Mouse (Mus musculus) adrenal gland, adult (tissue): Measurements from ENCODE around the gene Casq1.

Experiments
- DNase-seq, 2 experiments: peaks; one replicate each; pipeline ENCODE4 v3.0.0; 2022 to 2023; ENCODE audit warnings: low spot score in 1 of 2; ENCODE audit not compliant: inconsistent age in 2 of 2

The Casq1 gene

DNA sequence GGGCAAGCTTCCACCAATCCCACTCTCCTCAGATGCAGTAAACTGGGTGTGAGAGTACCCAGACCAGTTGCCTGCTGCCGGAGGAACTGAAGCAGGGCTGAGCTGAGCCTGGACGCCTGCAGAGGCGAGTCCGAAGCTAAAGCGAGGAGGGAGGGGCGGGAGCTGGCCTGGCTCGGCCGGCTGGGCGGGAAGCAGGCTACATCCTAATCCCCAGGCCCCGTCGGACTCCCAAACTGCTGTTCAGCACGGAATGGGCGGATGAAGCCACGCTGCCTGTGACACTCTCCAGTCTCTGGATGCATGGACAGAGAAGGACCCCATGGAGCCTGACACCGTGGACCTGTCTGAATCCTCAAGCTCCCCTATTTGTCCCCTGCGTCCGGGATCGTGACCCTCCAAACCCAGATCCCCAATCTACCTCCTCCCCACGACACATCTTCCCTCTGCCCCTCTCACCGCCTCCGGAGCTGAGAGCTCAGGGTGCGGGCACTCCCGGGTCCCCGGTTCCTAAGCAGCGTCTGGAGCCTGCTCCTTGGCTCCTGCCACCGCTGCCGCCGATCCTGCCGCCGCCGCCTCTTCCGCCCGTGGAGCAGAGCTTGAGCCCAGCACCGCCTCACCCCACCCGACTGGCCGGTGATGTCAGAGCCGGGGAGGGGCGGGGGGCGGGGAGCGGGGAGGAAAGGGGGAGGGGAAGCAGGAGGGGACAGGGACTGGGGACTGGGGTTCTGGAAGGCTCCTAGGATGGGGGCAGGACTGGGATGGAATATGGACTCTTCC is 13.3 kb downstream of the Casq1 start, which contains the start of gene Pea15a:
Gene Pea15a (minus strand): TSS at position 664 of the 777 bp plus-strand sequence.
- DNase-seq, result peak; percentile 89 to 94

DNA sequence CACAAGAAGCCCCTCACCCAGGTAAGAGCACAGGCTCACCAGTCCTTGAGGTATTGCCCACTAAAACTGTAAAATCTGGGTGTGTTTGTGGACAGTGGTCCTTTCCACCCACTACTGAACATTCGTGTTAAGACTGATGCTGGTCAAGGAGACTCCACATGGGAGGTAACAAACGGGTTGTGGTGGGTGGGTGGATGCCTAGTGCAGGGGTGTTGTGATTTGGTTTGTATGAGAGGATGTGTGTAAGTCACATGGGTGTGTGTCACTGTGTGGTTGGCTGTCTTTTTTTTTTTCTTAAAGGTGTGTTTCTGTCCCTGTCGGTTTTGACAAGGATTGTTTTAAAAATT is 14.0 kb downstream of the Casq1 start:
- DNase-seq, result no peak

DNA sequence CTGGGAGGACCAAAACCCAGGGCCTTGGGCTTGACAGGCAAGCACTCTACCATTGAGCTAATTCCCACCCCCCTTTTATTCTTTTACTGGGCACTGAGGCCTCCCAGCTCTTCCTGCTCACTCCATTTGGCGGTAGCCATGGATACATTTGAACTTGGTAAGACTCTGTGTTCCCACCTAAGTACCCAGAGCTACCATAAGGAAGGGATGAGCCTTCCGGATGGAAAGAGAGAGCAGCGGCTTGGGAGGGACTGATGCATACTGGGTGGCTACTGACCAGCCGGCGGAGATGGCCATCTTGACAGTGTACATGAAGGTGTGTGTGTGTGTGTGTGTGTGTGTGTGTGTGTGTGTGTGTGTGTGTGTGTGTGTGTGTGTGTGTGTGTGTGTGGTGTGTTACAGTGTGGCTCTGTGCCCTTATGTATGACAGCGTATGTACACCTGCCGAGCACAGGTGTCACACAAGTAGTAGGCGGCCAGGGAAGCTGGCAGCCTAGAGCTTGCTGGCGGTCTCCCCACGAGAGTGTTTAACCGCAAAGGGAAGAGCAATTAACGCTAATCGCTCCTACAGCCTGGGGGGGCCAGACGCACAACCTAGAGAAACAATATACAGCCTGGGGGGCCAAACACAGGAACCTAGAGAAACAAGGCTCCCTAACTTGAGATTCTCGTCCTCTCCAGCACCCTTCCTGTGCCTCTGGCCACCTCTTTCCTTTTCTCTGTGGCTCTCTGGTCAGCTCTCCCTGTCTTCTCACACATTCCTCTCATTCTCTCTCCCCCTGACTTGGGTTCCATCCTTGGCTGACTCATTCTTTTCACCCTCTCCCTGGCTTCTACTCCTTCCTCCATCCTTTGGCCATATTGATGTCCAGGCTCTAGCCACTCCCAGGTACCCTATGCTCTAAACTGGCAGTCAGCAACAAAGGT is 14.6 kb downstream of the Casq1 start:
- no peak for DNase-seq

DNA sequence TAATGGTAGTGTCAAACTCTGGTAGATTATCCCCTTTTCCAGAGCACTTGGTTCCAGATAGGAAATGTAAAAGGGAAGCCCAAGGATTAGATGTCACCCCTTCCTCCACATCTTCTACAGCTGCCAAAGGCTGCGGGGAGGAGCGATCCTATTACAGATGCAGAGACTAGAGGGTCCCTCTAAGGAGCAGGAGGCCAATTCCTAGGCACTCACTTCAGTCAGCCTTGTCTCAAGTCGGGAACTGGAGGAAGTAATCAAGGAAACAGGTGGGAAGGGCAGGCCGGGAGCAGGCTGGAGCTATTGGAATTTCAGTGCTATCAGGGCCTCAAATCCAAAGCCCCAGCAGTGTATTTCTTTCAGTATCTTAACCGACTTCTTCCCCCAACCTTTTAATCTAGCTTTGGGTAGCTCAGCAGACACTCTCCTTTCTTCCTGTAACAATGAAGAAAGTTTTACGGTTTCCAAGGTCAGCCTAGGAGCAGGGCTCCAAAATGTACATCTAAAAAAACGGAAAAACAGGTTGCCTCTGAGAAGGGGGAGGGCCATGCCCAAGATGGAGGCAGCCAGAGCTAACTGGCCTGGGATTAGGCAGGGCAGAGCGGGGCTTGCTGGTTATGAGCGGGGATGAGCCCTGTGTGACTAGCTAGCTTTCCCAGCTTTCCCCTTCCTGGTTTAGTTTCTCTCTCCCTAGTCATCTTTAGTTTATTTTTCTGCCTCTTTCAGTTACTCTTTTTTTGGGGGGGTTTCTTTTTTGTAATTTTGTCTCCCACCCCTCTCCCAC is 15.4 kb downstream of the Casq1 start:
- DNase-seq, result peak in 1 of 2 experiments; percentile 46

DNA sequence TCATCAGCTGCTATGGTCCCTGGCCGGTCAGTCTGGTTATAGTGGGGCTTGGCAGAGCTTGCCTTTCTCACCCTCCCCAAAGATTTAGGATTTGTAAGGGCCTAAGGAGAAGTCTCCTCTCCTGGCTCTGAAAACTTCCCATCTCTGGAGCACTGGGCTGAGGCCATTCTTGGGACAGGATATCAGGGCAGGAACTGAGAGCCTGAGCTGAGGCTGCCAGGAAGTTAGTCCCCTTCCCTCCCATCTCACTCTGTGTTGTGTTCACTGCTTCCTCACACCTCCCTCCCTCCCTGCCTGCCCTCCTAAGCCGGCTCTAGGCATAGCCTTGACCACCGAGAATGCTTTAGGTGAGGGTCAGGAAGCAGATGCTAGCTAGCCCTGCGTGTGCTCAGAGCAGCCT is 16.1 kb downstream of the Casq1 start:
- DNase-seq, result peak in 1 of 2 experiments; percentile 64

DNA sequence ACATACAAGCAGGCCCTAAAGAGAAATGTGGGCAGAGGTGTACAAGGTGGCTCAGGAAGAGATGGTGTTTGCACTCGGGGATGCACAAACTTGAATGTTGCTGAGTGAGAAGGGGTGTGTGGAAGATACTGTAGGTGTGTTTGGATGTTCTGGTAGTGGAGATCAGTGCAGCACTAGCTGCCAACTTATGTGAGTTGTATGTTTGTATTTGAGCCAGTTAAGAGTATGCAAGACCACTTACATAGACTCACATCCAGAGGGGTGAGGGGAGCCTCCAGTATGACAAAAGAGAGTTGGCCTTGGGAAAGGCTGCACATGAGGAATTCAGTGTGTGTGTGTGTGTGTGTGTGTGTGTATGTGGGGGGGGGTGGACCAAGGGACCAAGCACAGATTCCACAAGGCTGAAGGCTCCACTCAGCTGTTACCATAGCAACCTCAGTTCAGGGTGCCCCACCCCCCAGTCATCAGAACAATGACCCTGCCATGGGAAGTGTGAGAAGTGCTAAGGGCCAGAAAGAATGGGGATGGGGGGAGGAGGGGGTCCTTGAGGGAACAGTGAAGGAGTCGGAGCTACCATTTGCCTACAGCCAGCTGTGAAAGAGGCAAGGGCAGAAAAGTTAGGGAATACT is 16.7 kb downstream of the Casq1 start:
- peak in 1 of 2 experiments; percentile 57 for DNase-seq

DNA sequence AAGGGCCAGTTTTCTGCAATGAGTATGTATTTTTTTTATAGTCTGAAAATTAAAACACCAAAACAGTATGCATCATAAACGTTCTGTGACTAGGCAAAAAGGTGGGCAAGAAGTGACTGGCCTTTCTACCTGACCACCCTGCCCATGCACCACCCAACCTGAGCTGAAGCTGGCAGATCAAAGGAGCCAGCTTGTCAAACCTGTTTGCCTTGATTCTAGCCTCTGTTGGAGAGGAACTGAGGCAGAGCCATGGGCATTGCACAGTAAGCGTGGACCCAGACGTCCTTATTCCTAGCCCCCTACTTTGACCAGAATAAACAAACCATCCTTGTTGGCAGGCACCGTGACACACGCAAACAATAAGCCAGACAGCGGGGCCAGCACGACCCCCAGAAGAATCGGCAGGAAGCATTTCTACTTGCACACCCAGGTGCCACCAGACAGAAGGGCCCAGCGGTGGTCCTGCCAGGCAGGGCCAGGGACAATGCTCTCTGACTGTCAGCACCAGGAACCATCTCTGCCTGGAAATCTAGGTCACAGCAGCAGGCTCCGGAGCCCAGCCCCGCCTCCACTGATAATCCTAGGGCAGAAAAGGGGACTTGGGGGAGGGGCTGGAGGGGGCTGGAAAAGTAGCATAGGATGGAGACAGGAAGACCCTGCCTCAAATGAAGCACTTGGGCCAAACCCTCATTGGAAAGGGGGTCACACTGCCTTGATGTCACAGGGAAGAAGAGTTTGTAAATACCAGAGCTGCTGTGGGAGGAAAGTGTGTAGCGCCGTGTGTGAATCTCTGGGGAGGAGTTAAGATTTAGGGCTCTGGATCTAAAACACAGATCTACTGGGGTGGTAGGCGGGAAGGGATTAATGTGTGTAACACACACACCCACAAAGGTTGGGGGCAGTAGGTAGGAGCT is 17.4 kb downstream of the Casq1 start:
- DNase-seq, result peak; percentile 39 to 64

DNA sequence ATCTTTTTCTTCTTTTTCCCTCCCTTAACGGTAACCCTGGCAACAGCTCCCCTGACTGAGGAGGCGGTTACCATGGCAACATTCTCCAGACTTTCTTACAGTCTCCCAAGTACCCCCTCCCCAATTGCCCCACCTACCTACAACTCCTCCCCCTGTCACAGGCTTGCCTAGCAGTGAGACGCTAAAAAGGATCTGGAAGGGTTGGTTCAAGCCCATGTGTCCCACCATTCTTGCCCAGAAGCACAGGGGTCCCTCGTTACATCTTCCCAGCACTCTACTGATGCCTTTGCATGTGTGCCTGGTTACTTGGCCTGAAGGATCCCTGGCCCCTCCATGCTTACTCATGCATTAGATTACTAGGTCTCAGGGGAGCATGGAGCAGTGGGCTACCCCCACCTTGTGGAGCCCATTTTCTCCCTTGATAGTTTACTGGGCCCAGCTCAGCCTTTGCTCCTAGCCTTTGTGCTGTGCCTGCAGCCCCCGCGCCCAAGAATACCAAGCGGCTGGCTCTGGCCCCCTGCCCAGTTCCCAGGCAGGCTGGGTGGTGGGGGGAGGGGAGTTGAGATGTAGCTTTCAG is 18.7 kb downstream of the Casq1 start:
- peak in 1 of 2 experiments; percentile 42 for DNase-seq

DNA sequence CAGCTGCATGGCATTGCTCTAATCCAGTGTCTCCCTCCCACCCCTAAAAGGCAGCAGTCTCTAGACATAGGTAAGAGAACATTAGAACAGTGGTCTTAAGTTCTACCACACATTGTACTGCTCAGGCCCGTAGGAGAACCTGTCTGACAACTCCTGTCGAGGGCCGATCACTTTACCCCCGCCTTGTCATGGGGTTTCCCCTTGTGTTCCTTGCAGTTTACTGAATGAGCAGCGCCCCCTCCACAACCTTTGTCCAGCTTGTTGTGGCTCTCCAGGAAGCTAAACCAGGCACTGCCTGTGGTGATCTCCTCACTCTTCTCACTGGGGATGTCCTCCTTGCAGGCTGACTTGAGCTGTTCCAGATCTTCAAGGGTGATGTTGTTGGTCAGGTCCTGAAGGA is 19.5 kb downstream of the Casq1 start:
- no peak for DNase-seq

DNA sequence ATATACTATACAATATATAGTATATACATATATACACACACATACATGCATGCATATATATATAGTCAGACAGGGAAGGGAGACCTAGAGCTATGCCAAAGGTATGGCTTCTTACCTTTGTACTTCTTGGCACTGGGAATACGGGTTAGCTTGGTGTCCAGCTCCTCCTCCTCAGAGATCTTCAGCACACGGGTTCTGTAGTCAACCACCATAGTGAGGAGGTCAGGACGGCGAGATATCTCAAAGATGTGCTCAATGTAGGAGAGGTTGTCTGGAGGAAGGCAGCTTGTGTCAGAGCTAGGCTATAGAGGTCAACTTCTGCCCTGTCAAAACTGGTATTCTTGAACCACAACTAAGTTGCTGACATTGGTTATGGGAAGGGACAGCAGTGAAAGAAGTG is 20.7 kb downstream of the Casq1 start:
- no peak for DNase-seq

DNA sequence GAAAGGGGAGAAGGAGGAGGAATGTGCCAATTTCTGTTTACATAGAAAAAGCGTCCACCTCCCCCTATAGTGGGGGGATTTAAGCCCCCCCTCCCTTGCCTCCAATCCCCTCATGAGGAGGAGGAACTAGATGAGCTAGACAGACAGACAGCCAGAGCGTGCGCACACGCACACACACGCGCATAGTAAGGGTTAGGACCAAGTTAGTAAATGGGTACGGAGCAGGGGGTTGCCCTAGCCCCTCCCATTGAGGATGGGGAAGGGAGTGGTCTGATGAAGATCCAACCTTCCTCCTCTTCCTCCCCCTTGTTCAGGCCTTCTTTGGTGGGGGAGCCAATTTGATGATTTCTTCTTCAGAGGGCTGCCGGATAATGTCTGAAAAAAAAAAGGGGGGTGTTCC is 21.4 kb downstream of the Casq1 start:
- no peak for DNase-seq

DNA sequence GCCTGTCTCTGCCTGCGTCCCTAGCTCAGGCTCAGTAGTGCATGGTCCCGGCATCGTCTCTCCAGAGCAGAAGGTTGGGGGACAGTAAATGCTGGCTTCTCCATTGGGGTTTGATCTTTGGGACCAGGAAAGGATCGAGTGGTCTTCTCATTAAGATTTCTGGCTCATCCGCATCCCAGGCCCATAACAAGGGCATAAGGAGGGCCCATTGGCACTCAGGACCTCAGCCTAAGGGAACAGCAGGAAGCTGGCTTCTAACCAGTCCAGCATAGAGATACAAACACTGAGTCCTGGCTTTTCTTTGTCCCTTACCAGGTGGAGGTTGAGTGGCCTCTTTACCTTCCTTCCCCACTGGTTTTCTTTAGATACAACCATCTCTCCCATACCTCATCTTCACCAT is 21.8 kb downstream of the Casq1 start:
- DNase-seq, result no peak

DNA sequence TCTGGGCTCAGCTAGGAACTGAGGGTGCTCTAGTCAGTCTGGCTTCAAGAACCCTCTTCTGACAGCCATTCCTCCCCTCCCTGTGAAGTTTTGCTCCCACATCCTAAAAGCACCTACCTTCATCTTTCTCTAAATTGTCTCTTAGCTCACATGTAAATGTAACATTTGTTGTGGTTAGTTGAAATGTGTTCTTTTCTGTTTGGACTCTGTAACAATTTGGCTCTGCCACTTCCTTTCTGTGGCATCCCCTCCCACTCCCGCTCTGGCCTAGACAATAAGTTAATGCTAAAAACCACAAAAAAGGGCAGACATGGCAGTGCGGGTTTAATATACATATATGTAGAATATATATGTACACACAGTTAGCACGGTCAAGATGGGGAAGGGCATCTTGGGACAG is 22.5 kb downstream of the Casq1 start:
- DNase-seq, result no peak

DNA sequence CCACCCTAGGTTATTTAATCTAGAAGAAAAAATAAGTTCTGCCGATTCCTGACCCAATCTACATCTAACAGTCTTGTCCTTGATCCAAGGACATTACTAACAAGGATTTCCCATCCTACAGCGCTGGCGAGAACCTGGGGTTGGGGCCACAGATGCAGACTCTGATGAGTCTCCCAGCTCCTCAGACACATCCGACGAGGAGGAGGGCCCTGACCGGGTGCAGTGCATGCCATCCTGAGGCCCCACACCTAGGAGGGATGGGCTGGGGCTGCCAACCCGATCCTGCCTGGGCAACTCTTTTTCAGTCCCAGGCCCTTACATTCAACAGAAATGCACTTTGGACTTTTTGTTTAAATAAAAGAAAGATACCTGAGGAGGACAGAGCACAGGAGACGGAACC is 25.2 kb downstream of the Casq1 start:
- no peak for DNase-seq

DNA sequence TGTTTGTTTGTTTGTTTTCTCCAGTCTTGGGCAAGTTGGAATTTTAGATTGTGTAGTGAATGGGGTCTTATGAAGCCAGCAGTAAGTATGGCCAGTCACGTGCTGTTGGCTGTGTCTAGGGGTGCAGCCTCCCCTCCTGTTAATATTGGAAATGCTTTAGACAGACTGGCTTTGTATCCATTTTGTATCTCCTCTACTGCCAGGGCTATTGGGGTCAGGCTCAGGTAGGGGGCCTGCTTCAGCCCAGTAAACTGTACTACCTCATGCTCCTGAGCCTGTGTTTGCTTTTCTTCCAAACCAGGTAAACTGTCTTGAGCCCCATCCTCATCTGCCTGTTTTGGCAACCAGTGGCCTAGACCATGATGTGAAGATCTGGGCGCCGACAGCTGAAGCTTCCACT is 27.5 kb downstream of the Casq1 start:
- no peak for DNase-seq

DNA sequence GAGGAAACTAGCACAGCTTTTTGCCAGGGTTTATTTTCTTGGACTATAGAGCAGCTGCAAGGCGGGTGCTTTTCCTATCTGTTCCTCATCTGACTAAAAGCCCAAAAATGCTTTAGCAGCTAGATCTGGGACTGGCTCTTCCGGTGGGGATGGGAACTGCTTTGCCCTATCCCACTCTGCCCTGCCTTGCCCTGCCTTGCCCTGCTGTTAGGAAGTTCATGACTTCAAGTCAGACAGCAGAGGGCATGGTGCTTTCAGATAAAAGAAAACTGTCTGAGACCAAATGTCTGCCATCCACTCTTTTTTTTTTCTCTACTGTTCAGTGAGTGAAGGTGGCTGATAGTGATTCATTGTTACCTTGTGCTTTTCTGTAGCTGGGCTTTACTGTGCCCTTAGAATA is 28.1 kb downstream of the Casq1 start:
- DNase-seq, result no peak

DNA sequence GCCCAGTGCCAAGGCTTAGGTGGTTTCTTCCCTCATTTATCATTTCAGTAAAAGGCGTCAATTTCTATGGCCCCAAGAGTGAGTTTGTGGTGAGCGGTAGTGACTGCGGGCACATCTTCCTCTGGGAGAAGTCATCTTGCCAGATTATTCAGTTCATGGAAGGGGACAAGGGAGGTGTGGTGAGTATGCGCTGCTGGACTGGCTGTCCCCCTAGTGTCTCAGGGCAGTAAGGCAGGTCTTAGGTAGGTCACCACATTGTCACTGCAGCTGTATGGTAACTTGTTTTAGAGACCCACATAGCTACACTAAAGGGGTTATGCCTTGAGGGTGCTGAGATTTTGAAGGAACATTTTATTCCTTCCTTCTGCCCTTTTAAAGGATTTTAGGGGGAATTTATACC is 30.8 kb downstream of the Casq1 start:
- DNase-seq, result peak in 1 of 2 experiments; percentile 59

DNA sequence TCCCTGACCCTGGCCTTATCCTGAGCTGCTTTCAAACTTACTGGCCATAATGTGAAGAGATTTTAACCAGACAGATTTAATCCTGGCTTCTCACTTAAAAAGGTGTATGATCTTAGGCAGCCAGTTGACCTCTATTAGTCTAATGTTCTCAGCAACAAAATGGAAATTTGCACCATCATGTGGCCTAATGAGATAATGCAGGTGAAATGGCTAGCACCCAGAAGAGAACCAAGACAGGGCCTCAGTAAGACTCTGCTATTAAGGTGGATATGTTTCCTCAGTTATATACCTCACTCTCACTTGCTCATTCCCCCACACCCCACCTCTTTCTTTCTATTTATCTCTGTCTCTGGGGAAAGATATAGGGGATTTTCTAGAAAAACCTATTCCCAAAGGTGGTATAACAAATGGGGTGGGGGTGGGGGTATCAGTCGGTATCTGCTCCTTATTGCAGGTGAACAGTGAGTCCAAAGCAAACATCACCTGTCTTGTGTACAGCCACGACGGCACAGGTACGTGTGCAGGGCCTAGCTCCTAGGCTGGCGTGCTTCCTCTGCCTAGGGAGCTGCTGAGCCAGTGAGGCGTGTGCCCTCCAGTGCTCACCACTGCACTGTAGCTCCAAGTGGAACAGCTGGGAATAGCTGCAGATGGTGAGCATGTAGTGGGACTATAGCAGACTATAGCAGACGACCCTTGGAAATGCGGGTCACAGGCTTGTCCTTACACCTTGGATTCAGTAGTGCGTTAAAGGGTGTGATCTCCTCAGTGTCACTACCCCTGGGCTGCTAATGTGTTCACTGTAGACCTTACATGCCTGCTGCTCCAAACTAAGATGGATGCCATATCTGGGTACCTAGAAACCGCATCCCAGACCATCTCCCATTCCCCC is 33.0 kb downstream of the Casq1 start:
- no peak for DNase-seq

DNA sequence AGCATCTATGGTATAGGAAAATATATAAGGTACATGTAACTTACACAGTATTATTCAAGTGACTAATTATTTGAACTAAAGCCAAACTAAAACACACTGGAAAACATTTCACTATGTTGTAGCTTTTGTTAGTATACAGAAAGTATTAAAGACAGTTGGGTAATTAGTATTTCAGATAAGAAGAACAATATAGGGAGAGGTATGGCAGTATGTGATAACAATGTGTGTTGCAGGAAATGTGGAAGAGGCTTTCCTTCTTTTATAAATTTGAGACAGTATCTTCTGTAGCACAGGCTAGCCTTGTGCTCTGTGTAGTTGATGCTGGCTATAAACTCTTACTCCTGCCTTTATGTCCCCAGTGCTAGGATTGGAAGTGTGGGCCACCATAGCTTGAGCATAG is 35.8 kb downstream of the Casq1 start:
- DNase-seq, result no peak
